Mouse (Mus musculus): ENCODE data around the gene Wnt5b. TPM values are rescaled to one million over a fixed set of nuclear protein-coding genes. Genes with fewer than 3 reads are reported as not detected.
"Not testable (repeated sequence)": the region's sequence is repeated elsewhere in the genome, so short reads cannot be mapped to it uniquely, and the experiment has no call there.

The Wnt5b gene
- total RNA-seq, 2 experiments from 2014 or later, result 0.64 to 2.3 TPM

DNA sequence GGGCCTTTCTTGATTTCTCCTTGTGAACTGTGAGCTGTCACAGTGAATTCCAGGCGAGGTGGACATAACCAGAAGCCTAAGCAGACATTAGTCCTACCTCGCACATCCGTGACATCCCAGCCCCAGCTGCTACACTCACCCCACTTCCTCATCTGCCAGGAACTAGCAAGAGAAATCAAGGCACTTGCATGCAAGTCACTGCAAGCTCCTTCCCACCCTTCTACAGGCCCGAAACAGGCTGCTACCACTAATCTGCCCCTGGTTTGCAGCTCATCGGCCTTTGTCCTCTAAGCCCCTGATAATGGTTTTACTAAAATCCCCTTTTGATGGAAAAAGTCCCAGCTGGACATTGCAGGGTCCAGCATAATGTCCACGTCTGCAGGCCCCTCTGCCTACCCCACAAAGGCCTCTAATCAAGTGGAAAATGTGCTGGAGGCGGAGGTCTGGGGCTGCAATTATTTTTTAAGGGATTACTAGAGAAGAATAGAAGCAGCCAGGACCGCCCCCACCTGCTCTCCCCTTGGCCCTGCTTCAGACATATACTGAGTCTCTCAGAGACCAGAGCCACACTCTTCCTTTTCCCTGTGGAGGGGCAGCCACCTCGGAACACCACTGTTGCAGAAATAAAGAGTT lies 52.0 kb downstream of the Wnt5b start:
- no peak for TF ChIP-seq CTCF (IDR thresholded peaks at IDR 0.05)
- no peak for DNase-seq
- intact Hi-C loops (cut with DNase I), result loop anchor here (5.0 kb wide), 3 partner anchors 50 to 275 kb away; partner anchors contain the start of gene Wnt5b

DNA sequence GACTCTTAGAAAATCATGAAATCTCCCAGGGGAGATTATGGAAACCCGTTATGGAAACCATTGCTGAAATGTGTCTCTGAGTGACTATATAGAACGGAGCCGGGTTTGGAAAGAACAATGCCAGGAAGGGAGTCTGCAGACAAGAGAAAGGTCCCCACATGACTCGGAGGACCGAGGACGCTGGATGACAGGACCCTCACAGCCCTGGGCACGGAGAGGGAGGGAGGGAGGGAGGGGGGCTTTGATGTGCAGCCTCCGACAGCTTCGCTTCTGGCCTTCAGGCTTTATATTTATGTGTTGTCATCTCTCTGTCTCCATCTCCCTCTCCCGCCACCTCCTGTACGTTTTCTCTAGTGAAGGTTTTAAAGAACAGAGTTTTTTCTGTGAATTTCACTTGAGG lies 53.1 kb downstream of the Wnt5b start:
- intact Hi-C loops (cut with DNase I), result loop anchor here (5.0 kb wide), 3 partner anchors 51 to 276 kb away; partner anchors contain the start of gene Wnt5b
- H3K4me3 ChIP-seq, result peak overlapping the region; percentile 26; the same call in 1 of the 2 replicates
- DNase-seq, result no peak
- 0 out of 2 replicates have a peak overlapping the region, but pooled peaks have one; percentile 8 for H3K27ac ChIP-seq
- no peak for TF ChIP-seq CTCF (IDR thresholded peaks at IDR 0.05)

More for the DNA sequence above, 52.0 kb downstream of the Wnt5b start:
- no peak overlapping the region for H3K4me3 ChIP-seq
- no peak overlapping the region for H3K27ac ChIP-seq

DNA sequence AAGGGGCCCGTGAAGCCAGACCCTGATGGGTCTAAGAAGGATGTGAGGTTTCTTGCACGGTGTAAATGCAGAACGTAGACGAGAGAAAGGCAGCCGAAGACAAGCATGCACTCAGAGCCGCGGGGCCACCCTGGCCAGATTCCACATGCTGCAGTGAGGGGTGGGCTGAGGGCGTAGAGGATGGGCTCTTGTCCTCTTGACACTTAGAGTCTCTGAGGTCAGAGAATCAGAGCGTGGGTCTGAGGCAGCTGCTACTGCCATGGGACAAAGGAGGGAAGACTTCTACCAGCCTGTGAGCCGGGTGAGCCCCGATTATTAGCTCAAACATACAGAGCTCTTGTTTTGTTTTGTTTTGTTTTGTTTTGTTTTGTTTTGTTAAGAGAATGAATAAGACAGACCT lies 53.6 kb downstream of the Wnt5b start:
- no peak for DNase-seq
- intact Hi-C loops (cut with DNase I), result loop anchor here (5.0 kb wide), 3 partner anchors 52 to 277 kb away; partner anchors contain the start of gene Wnt5b
- H3K27ac ChIP-seq, result no peak overlapping the region
- peak overlapping the region; percentile 26 for H3K4me3 ChIP-seq
- no peak for TF ChIP-seq CTCF (IDR thresholded peaks at IDR 0.05)

DNA sequence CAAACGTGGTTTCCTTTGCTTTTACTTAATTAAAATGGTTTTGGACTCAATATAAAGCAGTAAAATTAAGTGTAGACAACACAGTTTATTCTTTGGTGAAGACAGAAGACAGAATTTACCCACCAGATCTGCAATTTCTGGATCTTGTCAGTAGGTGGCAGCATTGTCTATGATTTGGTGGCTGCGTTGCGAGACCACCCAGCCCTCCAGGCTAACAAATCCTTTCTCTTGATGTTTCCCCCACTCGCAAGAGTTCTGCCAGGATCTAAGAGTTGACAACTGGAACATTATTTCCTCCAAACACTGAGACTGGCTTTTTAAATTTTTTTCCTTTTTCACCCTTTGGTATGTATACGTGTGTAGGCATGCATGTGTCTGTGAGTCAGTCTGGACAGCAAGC lies 54.4 kb downstream of the Wnt5b start:
- H3K4me3 ChIP-seq, result peak overlapping the region; percentile 52
- no peak for DNase-seq
- TF ChIP-seq CTCF (IDR thresholded peaks at IDR 0.05), result peak; percentile 87
- H3K27ac ChIP-seq, result no peak overlapping the region
- intact Hi-C loops (cut with DNase I), result loop anchor here (5.0 kb wide), 5 partner anchors 53 to 708 kb away; partner anchors contain the start of gene Wnt5b

DNA sequence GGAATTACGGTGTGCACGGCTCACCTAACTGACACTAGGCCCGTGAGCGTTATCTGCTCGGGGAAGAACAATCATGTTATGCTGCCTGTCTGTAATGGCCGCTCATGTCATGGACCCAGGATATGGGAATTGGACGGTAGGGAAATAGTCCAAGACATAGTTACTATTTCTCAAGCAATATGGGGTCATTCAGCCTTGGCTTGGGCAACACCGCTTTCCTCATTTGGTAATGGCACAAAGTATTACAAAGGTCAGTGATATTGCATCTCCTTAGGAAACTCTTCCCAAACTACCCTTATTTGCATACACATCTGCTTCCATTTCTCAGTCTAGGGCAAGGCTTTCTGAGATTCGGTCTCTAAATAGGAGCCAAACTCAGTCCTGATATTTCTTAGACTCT lies 56.5 kb downstream of the Wnt5b start:
- Histone ChIP-seq H3K27ac (no peak overlapping the region), H3K4me3 (no peak overlapping the region)
- no peak for DNase-seq
- TF ChIP-seq CTCF (IDR thresholded peaks at IDR 0.05), result no peak
- intact Hi-C loops (cut with DNase I), result loop anchor here (5.0 kb wide), 2 partner anchors 440 to 710 kb away; no protein-coding TSS in a partner anchor

DNA sequence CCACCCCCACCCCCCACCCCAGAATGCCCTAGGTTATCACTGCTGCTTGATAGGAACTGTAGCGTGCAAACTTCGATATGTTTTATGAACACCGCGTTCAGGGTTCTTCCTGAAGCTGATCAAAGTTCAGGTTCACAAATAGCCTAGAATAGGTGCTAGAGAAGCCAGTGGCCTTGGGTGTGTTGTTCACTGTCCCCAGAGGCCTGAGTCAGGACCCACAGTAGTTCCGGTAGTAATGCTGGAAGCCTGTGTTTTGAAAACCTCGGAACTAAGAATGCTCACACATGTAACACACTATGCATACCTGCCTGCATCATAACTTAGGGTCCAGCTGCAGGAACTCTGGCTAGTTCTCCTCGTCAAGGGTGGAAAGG lies 57.1 kb downstream of the Wnt5b start:
- H3K27ac ChIP-seq, result no peak overlapping the region
- DNase-seq, result no peak
- no peak for TF ChIP-seq CTCF (IDR thresholded peaks at IDR 0.05)
- no peak overlapping the region for H3K4me3 ChIP-seq
- intact Hi-C loops (cut with DNase I), result loop anchor here (5.0 kb wide), 2 partner anchors 440 to 710 kb away; no protein-coding TSS in a partner anchor

DNA sequence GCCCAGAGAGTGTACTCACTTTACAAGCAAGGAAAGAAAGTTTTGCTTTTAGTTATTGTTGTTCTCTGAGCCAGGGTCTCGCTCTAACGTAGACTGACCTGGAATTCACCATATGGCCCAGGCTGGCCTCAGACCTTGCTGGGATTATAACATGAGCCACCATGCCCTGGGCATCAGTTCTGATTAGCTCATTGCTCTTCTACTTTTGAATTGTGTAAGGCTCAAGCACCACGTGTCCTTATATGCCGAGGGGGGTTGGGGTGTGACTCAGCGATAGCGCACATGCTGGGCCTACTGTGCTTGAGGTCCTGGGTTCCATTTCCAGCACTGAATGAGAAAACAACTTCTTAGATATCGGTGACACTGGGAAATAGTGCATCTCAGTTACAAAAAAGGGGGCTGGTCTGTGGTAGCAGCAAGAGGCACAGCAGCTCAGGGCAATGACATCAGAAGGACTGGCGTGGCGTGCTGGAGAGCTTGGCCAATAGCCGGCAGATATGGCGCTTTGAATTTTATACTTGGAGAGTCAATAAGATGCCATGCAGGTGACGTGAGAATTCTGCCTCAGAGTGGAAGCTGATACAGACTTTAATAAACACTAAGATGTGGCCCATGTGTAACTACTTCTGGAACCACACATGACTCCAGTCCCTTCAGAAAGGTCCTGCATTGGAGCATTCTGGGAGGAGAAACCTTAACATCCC lies 57.6 kb downstream of the Wnt5b start:
- no peak overlapping the region for H3K4me3 ChIP-seq
- TF ChIP-seq CTCF (IDR thresholded peaks at IDR 0.05), result no peak
- intact Hi-C loops (cut with DNase I), result loop anchor here (5.0 kb wide), 2 partner anchors 441 to 711 kb away; no protein-coding TSS in a partner anchor
- DNase-seq, result peak; percentile 24
- H3K27ac ChIP-seq, result no peak overlapping the region

DNA sequence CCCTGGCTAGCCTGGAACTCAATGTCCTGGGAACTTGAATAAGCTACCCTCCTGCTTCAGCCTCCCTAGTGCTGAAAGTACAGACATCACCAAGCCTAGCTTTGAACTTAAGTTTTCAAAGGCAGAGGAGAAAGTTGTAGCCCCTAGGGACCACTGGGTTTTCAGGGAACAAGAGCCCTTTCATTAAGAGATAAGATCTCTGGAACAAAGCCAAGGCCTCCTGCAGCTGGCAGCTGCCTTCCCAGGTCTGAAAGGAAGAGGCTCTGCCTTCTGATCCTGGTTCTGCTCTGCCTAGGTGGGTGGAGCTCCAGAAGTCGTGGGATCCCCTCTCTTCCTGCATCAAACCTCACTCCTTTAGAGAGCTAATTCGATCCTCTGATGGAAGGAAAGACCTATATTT lies 58.7 kb downstream of the Wnt5b start:
- intact Hi-C loops (cut with DNase I), result loop anchor here (5.0 kb wide), 2 partner anchors 442 to 712 kb away; no protein-coding TSS in a partner anchor
- Histone ChIP-seq H3K4me3 (no peak overlapping the region), H3K27ac (no peak overlapping the region)
- TF ChIP-seq CTCF (IDR thresholded peaks at IDR 0.05), result no peak
- DNase-seq, result no peak

DNA sequence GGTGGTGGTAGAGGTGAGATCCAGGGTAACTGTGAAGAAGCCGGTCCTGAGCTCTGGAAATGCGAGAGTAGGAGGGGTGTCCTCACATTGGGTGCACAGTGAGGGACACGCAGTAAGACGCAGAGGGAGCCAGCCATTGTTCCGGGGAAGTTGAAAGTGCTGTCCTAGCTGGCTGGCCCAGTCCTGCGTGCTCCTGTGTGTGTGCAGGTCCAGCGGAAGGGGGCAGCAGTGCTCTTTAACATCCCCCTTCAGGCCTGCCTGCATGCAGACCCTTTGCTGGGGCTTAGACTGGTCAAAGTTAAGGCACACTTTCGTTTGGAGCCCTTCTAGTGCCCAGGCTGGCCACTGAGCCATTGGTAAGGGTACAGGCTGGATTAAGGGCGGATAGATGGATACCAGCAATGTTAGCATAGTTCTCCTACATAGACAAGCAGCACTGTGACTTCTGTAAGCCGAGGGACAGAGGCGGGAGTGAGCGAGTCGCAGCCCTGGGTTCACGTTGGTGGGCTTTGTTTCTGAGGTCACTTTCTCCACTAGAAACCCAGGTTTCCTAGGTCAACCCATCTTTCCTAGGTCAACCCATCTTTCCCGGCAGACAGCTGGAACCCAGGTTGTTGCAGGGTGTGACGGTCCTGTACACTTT lies 61.1 kb downstream of the Wnt5b start:
- peak overlapping the region; percentile 40; the same call in 1 of the 2 replicates for H3K27ac ChIP-seq
- intact Hi-C loops (cut with DNase I), result no loop called here
- peak; percentile 62 for TF ChIP-seq CTCF (IDR thresholded peaks at IDR 0.05)
- DNase-seq, result peak; percentile 66
- H3K4me3 ChIP-seq, result peak overlapping the region; percentile 51

DNA sequence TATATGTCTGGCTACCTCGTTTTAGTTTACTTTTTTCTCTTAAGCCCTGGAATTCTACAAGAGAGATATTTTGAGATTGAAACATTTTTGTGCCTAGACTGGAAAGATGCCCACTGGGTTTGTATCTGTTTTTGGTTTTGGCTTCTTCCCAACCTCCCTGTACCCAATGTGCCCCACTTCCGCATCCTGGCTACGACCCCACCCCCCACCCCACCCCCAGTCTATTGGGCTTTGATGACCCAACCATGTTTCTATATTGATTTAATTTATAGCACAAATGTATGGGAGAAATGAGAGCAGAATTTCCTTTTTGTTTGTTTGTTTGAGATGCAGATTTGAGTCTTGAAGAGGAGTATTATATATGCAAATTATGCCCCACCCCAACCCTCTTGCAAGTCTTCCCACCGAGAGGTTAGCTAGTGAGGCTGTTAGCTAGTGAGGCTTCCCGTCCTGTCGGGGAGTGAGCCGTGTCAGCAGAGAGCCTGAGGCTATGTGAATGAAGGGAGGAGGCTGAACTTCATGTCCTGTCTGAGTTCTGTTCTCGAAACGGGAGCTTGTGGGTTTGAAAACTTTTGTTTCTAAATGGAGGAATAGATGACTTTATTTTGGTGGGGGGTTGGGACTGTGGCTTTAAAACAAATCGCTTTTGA lies 62.3 kb downstream of the Wnt5b start:
- DNase-seq, result not testable (repeated sequence)

DNA sequence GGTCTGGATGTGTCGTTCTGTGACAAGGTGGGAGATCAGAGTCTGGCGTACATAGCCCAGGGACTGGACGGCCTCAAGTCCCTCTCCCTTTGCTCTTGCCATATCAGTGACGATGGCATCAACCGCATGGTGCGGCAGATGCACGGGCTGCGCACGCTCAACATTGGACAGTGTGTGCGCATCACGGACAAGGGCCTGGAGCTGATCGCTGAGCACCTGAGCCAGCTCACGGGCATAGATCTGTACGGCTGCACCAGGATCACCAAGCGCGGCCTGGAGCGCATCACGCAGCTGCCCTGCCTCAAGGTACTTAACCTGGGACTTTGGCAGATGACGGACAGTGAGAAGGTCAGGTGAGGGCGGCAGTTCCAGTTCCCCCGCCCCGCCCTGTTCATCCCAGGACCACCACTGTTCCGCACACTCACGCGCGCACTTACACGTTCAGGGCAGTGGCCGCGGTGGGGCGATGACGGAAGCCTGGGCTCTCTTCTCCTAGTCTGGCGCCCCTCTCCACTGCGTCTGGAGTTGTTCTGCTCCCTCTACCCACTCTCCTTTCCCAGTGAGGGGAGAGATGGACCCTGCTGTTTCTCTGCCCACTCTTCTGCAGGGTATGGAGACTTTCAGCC lies 63.3 kb downstream of the Wnt5b start:
- TF ChIP-seq CTCF (IDR thresholded peaks at IDR 0.05), result no peak
- H3K4me3 ChIP-seq, result peak overlapping the region; percentile 83
- intact Hi-C loops (cut with DNase I), result no loop called here
- DNase-seq, result peak; percentile 34
- H3K27ac ChIP-seq, result peak overlapping the region; percentile 89

More for the DNA sequence above, 62.3 kb downstream of the Wnt5b start:
- H3K27ac ChIP-seq; intact Hi-C loops (cut with DNase I): not testable (repeated sequence)
- H3K4me3 ChIP-seq, result peak overlapping the region; percentile 51

All from gastrocnemius, adult 2 months (tissue).